Mouse (Mus musculus): ENCODE results near the gene Pum1. TPM values are rescaled to one million over a fixed set of nuclear protein-coding genes. Genes with fewer than 3 reads are reported as not detected.
A peak's percentile ranks its signal among the peaks of the same experiment; 100 is the strongest.

The Pum1 gene
- total and polyA plus RNA-seq, 2 experiments from 2014 or later = 84.6 to 85.6 TPM

DNA sequence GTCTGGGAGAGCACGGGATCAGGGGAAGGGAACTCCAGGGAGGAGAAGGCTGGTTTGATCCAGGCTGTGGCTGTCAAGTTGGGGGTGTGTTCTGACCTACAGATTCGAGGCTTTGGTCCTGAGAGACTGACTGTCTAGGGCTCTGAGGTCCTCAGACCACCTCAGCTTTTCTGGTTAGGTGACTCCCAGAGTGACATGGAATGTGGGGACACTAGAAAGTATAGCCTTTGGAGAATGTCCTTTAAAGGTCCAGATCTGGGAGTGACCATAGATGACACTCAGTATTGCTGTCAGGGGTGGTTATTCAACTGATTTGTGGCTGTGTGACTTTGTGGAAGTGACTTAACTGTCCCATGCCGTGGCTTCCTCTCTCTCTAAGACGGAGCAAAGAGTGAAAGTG is 131.7 kb downstream of the Pum1 start:
- DNase-seq (no peak), ATAC-seq (no peak)
- no peaks in the 10 kb centered on the region for H3K9me3 ChIP-seq (ENCODE audit: low read length)
- H3K36me3 ChIP-seq (ENCODE audit: insufficient read depth) = no peaks in the 10 kb centered on the region
- no peak for TF ChIP-seq CTCF (IDR thresholded peaks at IDR 0.05; ENCODE audit: low read depth)
- H3K4me3 ChIP-seq (ENCODE audit: low read depth, low read length) = peak overlapping the region; percentile 24
- H3K4me2 ChIP-seq (ENCODE audit: low read depth) = peak overlapping the region; percentile 50
- peaks cover 11% of the 10 kb centered on the region for H3K4me1 ChIP-seq (ENCODE audit: insufficient read depth)
- 57% methylated on average over 4 of the region's 4 CpGs for WGBS
- no peak overlapping the region for H3K27ac ChIP-seq (ENCODE audit: low read depth, low read length)
- peak overlapping the region; percentile 39; the same call in 1 of the 2 replicates for H3K9ac ChIP-seq
- H3K27me3 ChIP-seq (ENCODE audit: insufficient read depth, low read length) = no peaks in the 10 kb centered on the region

DNA sequence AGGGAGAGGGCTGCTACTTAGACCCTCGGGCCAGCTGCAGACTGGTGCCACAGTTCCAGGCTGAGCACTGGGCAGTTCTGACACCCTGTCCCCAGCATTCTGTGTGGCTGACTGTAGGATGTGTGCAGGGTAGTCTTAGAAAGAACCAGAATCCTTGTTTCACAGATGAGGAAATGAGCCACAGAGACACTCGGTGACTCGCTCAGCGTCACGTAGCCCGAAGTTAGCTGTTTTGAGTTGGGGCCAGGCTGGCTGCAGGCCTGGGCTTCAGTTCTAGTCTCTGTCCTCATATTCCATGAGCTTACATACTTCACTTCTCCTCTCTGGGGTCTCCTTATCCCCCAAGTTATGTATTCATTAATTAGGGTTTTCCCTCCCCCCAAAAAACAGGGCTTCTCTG is 132.8 kb downstream of the Pum1 start:
- ATAC-seq (no peak), DNase-seq (no peak)
- H3K4me2 ChIP-seq (ENCODE audit: low read depth) = 0 out of 2 replicates have a peak overlapping the region, but pooled peaks have one; percentile 50
- no peaks in the 10 kb centered on the region for H3K27me3 ChIP-seq (ENCODE audit: insufficient read depth, low read length)
- 75% methylated on average over 6 of the region's 6 CpGs for WGBS
- H3K4me1 ChIP-seq (ENCODE audit: insufficient read depth) = peaks cover 11% of the 10 kb centered on the region
- H3K27ac ChIP-seq (ENCODE audit: low read depth, low read length) = no peak overlapping the region
- H3K36me3 ChIP-seq (ENCODE audit: insufficient read depth) = no peaks in the 10 kb centered on the region
- H3K9me3 ChIP-seq (ENCODE audit: low read length) = no peaks in the 10 kb centered on the region
- H3K4me3 ChIP-seq (ENCODE audit: low read depth, low read length) = no peak overlapping the region
- no peak for TF ChIP-seq CTCF (IDR thresholded peaks at IDR 0.05; ENCODE audit: low read depth)
- H3K9ac ChIP-seq = no peak overlapping the region

DNA sequence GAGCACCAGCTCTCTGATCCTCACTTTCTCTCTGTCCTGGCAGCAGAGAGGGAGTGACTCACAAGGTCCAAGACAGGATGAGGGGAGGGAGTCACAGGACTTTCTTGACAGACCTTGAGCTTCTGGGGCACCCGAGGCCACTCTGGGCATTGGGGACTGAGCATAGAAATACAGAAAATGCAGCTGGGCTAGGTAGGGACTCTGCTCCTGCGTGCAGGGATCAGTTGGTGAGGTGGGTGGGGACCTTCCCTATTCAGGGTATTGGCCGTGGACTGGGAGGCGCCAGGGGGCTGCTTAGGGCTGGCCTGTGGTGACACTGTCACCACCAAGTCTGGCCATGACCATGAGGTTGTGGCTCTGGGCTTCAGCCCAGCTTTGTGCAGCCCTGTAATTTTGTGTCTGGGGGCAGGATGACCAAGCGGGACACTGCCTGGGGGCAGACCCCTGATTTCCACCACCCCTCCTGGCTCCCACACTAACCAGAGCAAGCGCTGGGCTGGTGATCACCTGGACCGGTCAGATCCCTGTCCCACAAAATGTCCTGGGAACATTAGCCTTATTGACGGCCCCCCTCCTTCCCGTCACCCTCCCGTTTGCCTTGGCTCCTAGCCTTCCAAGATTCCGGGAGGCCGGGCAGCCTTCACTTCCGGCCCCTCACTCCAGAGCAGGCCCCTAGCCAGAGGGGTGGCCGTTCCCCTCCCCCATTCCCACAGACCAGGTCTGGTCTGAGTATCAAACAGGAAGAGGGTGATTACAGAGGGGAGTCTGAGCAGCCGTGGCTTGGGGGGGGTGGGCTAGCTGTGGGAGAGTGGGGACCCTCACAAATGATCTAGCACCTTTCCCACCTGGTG is 134.3 kb downstream of the Pum1 start:
- H3K4me3 ChIP-seq (ENCODE audit: low read depth, low read length) = no peak overlapping the region
- H3K9me3 ChIP-seq (ENCODE audit: low read length) = no peaks in the 10 kb centered on the region
- DNase-seq (no peak), ATAC-seq (no peak)
- peak overlapping the region; percentile 10; the same call in 1 of the 2 replicates for H3K4me2 ChIP-seq (ENCODE audit: low read depth)
- no peaks in the 10 kb centered on the region for H3K27me3 ChIP-seq (ENCODE audit: insufficient read depth, low read length)
- peaks cover 15% of the 10 kb centered on the region for H3K4me1 ChIP-seq (ENCODE audit: insufficient read depth)
- TF ChIP-seq CTCF (IDR thresholded peaks at IDR 0.05; ENCODE audit: low read depth) = no peak
- 46% methylated on average over 15 of the region's 15 CpGs for WGBS
- no peak overlapping the region; the same call in 1 of the 2 replicates for H3K9ac ChIP-seq
- no peaks in the 10 kb centered on the region for H3K36me3 ChIP-seq (ENCODE audit: insufficient read depth)
- 0 out of 2 replicates have a peak overlapping the region, but pooled peaks have one; percentile 9 for H3K27ac ChIP-seq (ENCODE audit: low read depth, low read length)

DNA sequence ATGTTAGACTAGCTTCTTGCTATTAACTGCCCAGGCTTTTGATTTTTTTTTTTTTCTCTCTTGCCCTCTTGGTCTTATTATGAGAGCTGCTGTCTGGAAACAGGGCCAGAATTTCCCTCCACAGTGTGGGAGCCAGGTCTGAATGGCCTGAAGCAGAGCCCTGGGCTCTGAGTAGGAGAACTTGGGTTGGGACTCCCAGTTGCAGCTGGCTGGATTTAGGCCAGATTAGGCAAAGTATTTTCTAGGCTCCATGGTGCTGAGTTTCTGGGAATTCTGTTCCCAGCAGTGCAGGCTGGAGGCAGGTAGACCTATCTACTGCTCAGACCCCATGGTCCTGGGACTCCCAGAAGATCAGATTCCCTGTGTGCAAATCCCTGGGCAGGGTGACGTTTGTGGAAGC is 135.3 kb downstream of the Pum1 start:
- Histone ChIP-seq H3K4me1 (ENCODE audit: insufficient read depth) (peaks cover 19% of the 10 kb centered on the region), H3K9ac (no peak overlapping the region), H3K36me3 (ENCODE audit: insufficient read depth) (no peaks in the 10 kb centered on the region; the same call in 1 of the 2 replicates), H3K4me3 (ENCODE audit: low read depth, low read length) (no peak overlapping the region), H3K9me3 (ENCODE audit: low read length) (no peaks in the 10 kb centered on the region), H3K4me2 (ENCODE audit: low read depth) (no peak overlapping the region), H3K27ac (ENCODE audit: low read depth, low read length) (peak overlapping the region; percentile 10; the same call in 1 of the 2 replicates), H3K27me3 (ENCODE audit: insufficient read depth, low read length) (no peaks in the 10 kb centered on the region)
- DNase-seq (no peak), ATAC-seq (no peak)
- 69% methylated on average over 1 of the region's 1 CpGs for WGBS
- TF ChIP-seq CTCF (IDR thresholded peaks at IDR 0.05; ENCODE audit: low read depth) = no peak

DNA sequence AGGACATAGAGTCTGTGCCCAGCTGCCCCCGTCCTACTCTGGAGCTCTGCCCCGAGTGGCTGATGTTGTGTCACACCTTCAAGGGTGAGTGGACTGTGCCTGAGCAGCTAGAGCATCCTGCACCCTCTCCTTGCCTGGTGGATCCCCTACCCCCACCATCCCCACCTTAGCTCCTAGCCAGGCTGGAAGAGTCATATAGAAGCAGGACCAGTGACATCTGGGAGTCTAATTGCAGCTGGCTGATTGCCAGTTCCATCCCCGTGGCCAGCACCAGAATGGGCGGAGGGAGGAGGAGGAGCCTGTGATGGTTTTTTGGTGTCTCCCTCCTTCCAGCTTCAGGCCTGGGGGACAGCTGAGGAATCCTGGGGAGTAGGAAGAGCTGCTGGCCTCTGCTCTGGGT is 136.0 kb downstream of the Pum1 start:
- ATAC-seq (no peak), DNase-seq (no peak)
- no peak for TF ChIP-seq CTCF (IDR thresholded peaks at IDR 0.05; ENCODE audit: low read depth)
- Histone ChIP-seq H3K9ac (no peak overlapping the region), H3K36me3 (ENCODE audit: insufficient read depth) (no peaks in the 10 kb centered on the region; the same call in 1 of the 2 replicates), H3K4me1 (ENCODE audit: insufficient read depth) (peaks cover 19% of the 10 kb centered on the region), H3K27me3 (ENCODE audit: insufficient read depth, low read length) (no peaks in the 10 kb centered on the region), H3K9me3 (ENCODE audit: low read length) (no peaks in the 10 kb centered on the region), H3K27ac (ENCODE audit: low read depth, low read length) (no peak overlapping the region), H3K4me2 (ENCODE audit: low read depth) (no peak overlapping the region), H3K4me3 (ENCODE audit: low read depth, low read length) (no peak overlapping the region)
- whole genome bisulfite sequencing = 45% methylated on average over 4 of the region's 4 CpGs

DNA sequence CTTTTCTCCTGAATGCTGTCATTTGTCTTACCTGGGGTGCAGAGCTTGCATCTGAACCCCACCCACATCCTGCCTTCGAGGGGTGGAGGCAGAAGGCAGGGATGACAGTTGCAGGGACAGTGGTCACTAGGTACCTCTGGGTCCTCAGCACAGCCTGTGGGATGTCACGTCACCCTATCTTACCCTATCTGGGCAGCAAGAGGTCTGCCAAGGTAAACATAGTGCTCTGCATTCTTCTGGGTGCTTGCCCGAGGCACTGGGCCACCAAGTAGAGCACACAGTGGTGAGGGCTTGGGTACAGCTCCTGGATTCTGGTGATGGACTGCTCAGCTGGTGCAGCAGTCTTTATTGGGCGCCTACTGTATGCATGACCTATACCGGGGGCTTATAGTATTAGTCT is 136.5 kb downstream of the Pum1 start:
- Histone ChIP-seq H3K36me3 (ENCODE audit: insufficient read depth) (no peaks in the 10 kb centered on the region; the same call in 1 of the 2 replicates), H3K4me1 (ENCODE audit: insufficient read depth) (peaks cover 18% of the 10 kb centered on the region), H3K9me3 (ENCODE audit: low read length) (no peaks in the 10 kb centered on the region), H3K27me3 (ENCODE audit: insufficient read depth, low read length) (no peaks in the 10 kb centered on the region), H3K4me3 (ENCODE audit: low read depth, low read length) (no peak overlapping the region), H3K27ac (ENCODE audit: low read depth, low read length) (no peak overlapping the region), H3K4me2 (ENCODE audit: low read depth) (no peak overlapping the region), H3K9ac (no peak overlapping the region)
- WGBS = 78% methylated on average over 5 of the region's 5 CpGs
- ATAC-seq = no peak
- no peak for DNase-seq
- TF ChIP-seq CTCF (IDR thresholded peaks at IDR 0.05; ENCODE audit: low read depth) = no peak

DNA sequence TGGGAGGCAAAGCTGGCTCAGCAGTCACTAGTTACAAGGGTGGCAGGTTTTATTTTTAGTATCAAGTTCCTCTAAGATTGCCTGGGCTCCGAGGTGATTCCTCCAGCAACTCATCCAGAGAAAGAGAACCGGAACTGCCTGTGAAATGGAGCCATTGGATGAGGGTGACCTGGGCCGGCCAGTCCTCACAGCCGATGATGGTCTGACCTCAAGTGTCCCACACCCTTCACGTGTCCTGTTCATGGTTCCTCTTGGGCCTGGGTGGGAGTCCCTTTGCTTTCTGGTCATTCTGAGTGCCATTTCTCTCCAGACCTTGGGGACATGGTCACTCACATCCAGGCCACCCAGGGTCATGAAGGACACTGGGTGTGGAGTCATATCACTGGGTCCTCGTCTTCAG is 137.0 kb downstream of the Pum1 start:
- Histone ChIP-seq H3K27ac (ENCODE audit: low read depth, low read length) (no peak overlapping the region), H3K4me1 (ENCODE audit: insufficient read depth) (peaks cover 20% of the 10 kb centered on the region), H3K9ac (no peak overlapping the region), H3K9me3 (ENCODE audit: low read length) (no peaks in the 10 kb centered on the region), H3K4me2 (ENCODE audit: low read depth) (no peak overlapping the region), H3K27me3 (ENCODE audit: insufficient read depth, low read length) (no peaks in the 10 kb centered on the region), H3K36me3 (ENCODE audit: insufficient read depth) (no peaks in the 10 kb centered on the region; the same call in 1 of the 2 replicates), H3K4me3 (ENCODE audit: low read depth, low read length) (no peak overlapping the region)
- ATAC-seq (no peak), DNase-seq (no peak)
- 85% methylated on average over 6 of the region's 6 CpGs for WGBS
- no peak for TF ChIP-seq CTCF (IDR thresholded peaks at IDR 0.05; ENCODE audit: low read depth)
